Mouse (Mus musculus) left cerebral cortex, adult 9 months (tissue): Measurements from ENCODE around the gene Msh4.
A peak's percentile ranks its signal among the peaks of the same experiment; 100 is the strongest.

Experiments
- DNase-seq, 2 experiments: peaks; one replicate each; pipeline ENCODE4 v3.0.0; 2022; ENCODE audit warnings: low spot score in 2 of 2

Gene Msh4

GRCm38 (mm10) chr3:153906136-153906871 lies at the start of gene Msh4:
Gene Msh4 (minus strand): TSS chr3:153906138.
- DNase-seq, result no peak

- no peak for DNase-seq
These were observed 42.2 kb upstream of the Msh4 start for GRCm38 (mm10) chr3:153948176-153948575.

GRCm38 (mm10) chr3:153947271-153947670 lies 41.3 kb upstream of the Msh4 start:
- DNase-seq, result no peak

- DNase-seq, result peak; percentile 91 to 94
These were observed 38.5 kb upstream of the Msh4 start, which contains the start of gene Acadm for GRCm38 (mm10) chr3:153944335-153944990. Gene Acadm (minus strand): TSS chr3:153944632.

GRCm38 (mm10) chr3:153943901-153944334 lies 38.0 kb upstream of the Msh4 start:
- DNase-seq, result no peak

- DNase-seq, result no peak
These were observed 37.2 kb upstream of the Msh4 start for GRCm38 (mm10) chr3:153943003-153943640.

GRCm38 (mm10) chr3:153941613-153942012 lies 35.7 kb upstream of the Msh4 start:
- DNase-seq, result no peak

- DNase-seq, result no peak
These were observed 34.5 kb upstream of the Msh4 start for GRCm38 (mm10) chr3:153940486-153940885.

GRCm38 (mm10) chr3:153940021-153940420 lies 34.1 kb upstream of the Msh4 start:
- no peak for DNase-seq

- DNase-seq, result no peak
These were observed 31.3 kb upstream of the Msh4 start for GRCm38 (mm10) chr3:153937116-153937810.

- no peak for DNase-seq
These were observed 29.9 kb upstream of the Msh4 start for GRCm38 (mm10) chr3:153935878-153936277.

- DNase-seq, result no peak
These were observed 26.5 kb upstream of the Msh4 start for GRCm38 (mm10) chr3:153932461-153932860.

GRCm38 (mm10) chr3:153929526-153929925 lies 23.6 kb upstream of the Msh4 start:
- DNase-seq, result no peak

GRCm38 (mm10) chr3:153926333-153926732 lies 20.4 kb upstream of the Msh4 start:
- no peak for DNase-seq

GRCm38 (mm10) chr3:153921147-153921910 lies 15.4 kb upstream of the Msh4 start:
- DNase-seq, result no peak

GRCm38 (mm10) chr3:153917200-153917599 lies 11.3 kb upstream of the Msh4 start:
- DNase-seq, result no peak

GRCm38 (mm10) chr3:153913510-153914243 lies 7.7 kb upstream of the Msh4 start:
- no peak for DNase-seq

- DNase-seq, result peak; percentile 88 to 95
These were observed 6.9 kb upstream of the Msh4 start, which contains the start of gene Rabggtb for GRCm38 (mm10) chr3:153912546-153913509. Gene Rabggtb (minus strand): TSS chr3:153913009.

GRCm38 (mm10) chr3:153911882-153912440 lies 6.0 kb upstream of the Msh4 start:
- no peak for DNase-seq
